Mouse (Mus musculus) layer of hippocampus, postnatal 14 days (tissue): Measurements from ENCODE around the gene Vmn1r29. TPM values are rescaled to one million over a fixed set of nuclear protein-coding genes. Genes with fewer than 3 reads are reported as not detected.
"Not testable (repeated sequence)": the region's sequence is repeated elsewhere in the genome, so short reads cannot be mapped to it uniquely, and the experiment has no call there.

Source experiments
- DNase-seq, 2 experiments: peaks; one replicate each; pipeline ENCODE4 v3.0.0; 2021 to 2022; ENCODE audit warnings: low spot score in 2 of 2, mixed read lengths in 1 of 2
- long read RNA-seq, 2 experiments: library from polyadenylated mRNA; stranded (forward); transcript quantifications; one replicate each; pipeline ENCODE4 v2.0.0; 2021
- total RNA-seq, 2 experiments: library from RNA; stranded (reverse); gene quantifications; 2 replicates each; pipeline ENCODE4 v1.2.3; 2021

The Vmn1r29 gene
- total RNA-seq = not detected
- long read RNA-seq, experiment 1 = 0 reads
- long read RNA-seq, experiment 2 = 0 reads

DNA sequence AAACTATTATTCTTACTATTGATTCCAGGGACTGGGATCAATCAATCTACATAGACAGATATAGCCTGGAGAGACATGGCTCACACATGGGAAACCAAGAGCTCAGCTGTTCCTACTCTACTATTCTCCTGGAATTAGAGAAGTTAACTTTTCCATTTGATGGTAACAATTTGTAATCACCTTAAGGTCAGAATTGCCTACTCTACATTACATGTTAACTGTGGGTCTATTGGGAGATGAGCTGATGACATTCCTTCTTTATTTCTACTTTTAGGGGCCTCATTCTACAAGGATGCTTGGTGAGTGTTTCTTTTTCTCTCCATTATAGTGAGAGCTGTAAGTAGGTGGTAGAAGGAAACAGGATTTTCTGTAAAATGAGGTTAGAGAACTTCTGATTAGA lies at the start of gene Vmn1r29:
TSS of gene Vmn1r29 (plus strand) at position 301 of the 400 bp plus-strand sequence.
- no peak for DNase-seq

DNA sequence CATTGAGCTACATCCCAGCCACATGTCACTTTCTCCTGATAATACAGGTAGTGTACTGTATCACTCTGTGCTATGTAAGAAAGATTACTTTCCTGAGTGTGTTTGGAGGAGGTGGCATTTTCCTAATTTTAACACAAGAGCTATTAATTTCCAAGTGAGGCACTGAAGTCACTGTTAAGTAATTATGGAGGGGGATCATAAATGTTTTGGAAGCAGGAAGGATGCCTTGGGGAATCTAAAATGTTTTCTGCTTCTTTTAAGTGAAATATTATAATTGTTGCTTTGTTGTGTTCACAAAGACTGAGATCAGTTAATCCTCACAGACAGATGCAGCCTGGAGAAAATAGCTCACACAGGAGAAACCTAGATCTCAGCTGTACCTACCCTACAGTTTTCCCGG lies 39.6 kb upstream of the Vmn1r29 start, which contains the start of gene Vmn1r28:
TSS of gene Vmn1r28 (plus strand) at position 301 of the 400 bp plus-strand sequence.
- no peak for DNase-seq

DNA sequence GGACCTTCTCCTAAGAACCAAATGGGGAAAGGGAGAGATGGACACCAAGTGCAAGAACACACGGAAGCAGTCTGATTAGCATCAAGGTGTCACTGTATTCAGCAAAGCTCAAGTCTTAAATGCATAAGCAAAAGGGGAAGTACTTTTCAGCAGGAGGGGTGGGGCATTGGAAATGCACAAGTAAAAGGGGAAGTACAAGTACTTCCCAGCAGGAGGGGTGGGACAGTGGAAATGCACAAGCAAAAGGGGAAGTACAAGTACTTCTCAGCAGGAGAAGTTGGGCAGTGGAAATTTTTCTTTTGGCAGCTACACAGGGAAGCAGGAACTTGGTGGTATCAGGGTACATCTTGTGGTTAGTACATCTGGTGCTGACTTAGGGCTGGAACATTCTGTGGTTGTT lies 21.7 kb upstream of the Vmn1r29 start:
- DNase-seq = not testable (repeated sequence)

DNA sequence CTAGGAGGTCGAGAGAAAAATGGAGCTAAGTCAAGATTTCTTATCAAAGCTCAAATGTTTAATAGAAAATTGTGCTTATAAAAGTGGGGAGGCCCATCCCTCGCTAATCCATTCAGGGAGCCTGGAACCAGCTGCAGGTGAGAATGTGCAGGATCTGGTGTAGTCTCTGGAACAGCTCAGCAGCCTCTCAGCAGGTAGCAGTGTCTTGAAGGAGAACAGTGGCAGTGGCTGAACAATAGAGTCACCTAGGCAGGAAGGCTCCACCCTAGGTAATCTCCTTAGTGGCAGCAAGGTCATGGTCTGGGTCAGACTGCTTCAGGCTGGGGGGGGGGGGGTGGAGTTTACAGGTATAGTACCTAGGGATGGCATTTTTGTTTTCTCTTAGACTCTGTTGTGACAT lies 9.1 kb upstream of the Vmn1r29 start:
- DNase-seq = no peak

DNA sequence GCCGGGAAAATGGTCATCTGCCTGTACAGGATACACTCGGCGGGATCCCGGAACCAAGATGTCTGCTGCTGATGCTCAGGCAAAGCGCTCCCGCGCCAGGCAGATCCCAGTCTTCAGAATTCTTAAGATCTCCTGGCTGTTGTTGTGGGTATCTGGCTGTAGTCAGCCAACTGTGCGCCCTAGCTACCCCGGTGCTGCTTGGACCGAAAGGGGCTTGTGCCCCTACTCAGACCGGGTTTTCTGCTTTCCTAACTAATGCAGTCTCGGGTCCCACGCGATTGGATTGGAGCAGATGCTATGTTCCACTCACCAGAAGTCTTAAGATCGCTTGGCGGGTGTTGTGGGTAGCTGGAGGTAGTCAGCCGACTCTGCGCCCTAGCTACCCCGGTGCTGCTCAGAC lies 2.8 kb upstream of the Vmn1r29 start:
- DNase-seq = not testable (repeated sequence)

DNA sequence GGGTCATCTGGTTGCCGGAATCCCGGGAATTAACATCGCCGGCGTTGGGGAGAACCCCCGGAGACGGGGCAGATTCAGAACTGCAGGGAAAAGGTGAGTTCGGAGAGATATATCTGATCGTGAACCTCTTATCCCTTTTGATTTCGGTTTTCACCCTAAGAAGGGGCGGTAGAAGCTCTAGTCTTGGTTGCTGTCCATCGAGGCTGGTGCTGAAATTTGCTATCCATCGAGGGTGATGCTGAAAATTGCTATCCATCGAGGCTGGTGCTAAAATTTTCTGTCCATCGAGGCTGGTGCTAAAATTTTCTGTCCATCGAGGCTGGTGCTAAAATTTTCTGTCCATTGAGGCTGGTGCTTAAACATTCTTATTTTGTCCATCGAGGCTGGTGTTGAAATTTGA lies 29.3 kb downstream of the Vmn1r29 start:
- DNase-seq = not testable (repeated sequence)

Other genes starting within 250 kb of the Vmn1r29 start
- gene Vmn1r27, start 82.7 kb upstream of the Vmn1r29 start, total RNA-seq = not detected
- gene Vmn1r28, start 39.5 kb upstream of the Vmn1r29 start, total RNA-seq = not detected
- gene Vmn1r30, start 141.8 kb downstream of the Vmn1r29 start, total RNA-seq = not detected
- not detected for gene Vmn1r31, start 173.8 kb downstream of the Vmn1r29 start, total RNA-seq